Mouse (Mus musculus) spleen, postnatal 10 days (tissue): ENCODE measurements around the gene Prss22.
"Not testable (repeated sequence)": the region's sequence is repeated elsewhere in the genome, so short reads cannot be mapped to it uniquely, and the experiment has no call there.

Experiments used
- DNase-seq, 2 experiments: peaks; one replicate each; pipeline ENCODE4 v3.0.0; 2021 to 2022; ENCODE audit warnings: low spot score in 2 of 2

Prss22 gene

GRCm38 (mm10) chr17:23995421-23995820 is 2.5 kb downstream of the Prss22 start:
- DNase-seq, result no peak

- no peak for DNase-seq
These were observed 3.2 kb downstream of the Prss22 start for GRCm38 (mm10) chr17:23994667-23995066.

- DNase-seq, result peak; percentile 73 to 91
These were observed 4.1 kb downstream of the Prss22 start for GRCm38 (mm10) chr17:23993559-23994428.

DNA sequence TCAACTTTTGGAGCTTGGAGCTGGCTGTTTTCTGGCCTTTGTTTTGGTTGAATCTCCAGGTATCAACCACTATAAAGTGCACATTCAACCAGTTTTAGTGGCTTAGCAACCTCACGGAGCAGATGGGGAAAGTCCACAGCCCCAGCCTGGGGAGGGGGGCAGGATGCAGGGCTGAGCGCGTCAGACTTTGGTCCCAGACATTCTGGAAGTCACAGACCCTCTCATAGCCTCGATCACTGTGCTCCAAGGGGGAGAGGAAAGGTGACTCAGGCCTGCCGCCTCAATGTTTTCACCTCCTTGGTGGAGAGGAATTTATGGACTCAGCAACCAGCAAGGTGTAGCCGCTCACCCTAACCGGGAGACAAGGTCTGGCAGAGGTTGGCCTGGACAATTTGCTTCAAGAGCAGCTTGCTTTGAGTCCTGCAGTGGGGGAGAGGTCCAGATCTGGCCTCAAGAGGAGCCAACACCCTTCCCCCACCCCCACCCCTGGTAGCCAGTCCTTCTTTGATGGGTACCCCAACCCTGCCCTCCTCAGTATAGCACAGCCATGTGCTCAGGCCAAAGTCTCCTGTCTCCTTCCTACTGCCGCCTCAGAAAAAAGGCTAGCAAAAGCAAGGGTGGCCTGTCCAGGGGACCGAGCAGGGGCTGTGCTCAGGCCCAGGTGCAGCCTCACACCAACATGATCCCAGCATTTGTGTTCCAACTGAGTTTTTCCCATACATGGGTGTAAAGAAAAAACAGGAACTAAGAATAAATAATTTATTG is 4.9 kb downstream of the Prss22 start:
- no peak for DNase-seq

DNA sequence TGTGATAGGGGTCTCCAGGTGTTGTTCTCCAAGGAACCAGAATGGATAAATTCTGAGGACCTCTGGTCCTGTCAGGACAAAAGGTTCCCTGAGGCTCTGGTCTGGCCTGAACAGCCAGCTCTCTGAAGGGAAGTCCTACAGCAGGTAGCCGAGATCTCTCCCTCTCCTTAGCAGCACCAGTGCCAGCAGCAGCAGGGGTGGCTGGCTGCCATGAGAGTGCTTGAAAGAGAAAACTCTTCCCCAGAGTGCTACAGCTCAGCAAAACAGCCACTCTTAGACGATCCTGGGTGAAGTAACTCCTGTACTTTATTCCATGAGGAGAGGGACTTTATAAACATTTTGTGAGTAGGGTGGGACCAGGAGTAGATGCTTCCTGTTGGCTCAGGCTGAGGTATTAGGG is 8.1 kb downstream of the Prss22 start:
- no peak for DNase-seq

DNA sequence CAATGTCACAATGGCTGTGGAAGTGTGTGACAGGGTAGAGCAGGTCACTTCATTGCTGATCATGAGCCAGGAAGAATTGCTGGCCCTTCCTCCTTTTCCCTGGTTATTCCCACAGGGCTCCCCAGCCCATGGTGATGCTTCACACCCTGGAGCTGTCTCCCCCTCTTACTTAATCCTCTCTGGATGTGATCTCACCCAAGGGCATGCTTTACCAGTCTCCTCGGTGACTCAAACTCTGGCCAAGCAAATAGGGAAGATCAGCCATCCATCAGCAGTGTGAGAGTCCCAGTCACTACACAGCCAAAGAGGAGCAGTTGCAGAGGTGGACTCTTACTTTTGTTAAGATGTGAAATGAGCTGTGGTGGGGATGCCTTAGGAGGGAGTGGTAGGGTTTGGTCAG is 12.9 kb downstream of the Prss22 start:
- DNase-seq, result no peak

GRCm38 (mm10) chr17:23982912-23983311 is 15.0 kb downstream of the Prss22 start:
- no peak for DNase-seq

- DNase-seq, result no peak
These were observed 17.5 kb downstream of the Prss22 start, which contains the start of gene Prss30 for GRCm38 (mm10) chr17:23980297-23980909. Prss30 (minus strand) TSS chr17:23980566.

DNA sequence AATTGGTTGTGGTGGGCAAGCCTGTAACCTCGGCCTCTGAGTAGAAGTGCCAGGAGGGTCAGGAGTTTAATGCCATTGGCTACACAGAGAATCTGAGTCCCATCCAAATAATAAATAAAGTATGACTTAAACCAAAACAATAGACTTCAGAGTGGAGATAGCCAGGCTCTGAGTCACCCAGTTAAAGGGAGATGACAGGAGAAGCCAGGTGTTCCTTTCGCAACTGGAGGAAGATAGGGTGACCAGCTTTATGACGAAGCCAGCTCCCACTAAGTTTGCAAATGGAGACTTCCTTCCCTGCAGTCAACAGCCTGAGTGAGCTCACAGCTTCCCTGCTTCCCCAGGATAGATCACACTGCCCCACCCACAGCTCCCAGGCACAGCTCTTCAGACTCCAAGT is 18.4 kb downstream of the Prss22 start:
- DNase-seq, result no peak

- DNase-seq, result no peak
These were observed 21.2 kb downstream of the Prss22 start for GRCm38 (mm10) chr17:23976665-23977064.

DNA sequence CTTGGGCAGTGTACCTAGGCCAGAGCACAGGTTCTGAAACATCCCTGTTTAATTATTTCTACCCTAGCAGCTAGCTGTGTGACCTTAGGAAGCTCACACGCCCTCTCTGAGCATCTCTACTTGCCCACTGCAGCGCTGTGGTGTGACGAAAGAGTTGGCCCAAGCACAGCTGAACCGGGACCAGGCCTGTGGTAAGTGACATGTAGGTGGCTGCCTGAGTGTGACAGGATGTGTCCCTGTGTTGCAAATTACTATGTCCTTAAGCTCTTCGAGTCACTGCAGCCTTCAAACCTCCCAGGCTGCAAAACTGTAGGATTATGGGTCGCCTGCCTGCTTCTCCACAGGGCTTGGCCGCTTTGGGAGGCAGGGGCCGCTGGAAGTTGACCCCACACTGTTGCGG is 26.6 kb downstream of the Prss22 start:
- no peak for DNase-seq

DNA sequence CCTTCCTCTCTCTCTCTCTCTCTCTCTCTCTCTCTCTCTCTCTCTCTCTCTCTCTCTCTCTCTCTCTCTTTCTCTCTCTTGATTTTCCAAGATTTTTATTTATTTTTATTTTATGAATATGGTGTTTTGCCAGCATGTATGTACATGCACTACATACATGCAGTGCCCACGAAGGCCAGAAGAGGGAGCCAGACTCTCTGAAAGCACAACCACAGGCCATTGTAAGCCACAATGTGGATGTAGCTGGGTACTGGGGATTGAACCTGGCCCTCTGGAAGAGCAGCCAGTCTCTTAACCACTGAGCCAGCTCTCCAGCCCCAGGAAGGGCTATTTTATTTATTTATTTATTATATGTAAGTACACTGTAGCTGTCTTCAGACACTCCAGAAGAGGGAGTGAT is 28.7 kb downstream of the Prss22 start:
- DNase-seq, result peak; percentile 67 to 85

DNA sequence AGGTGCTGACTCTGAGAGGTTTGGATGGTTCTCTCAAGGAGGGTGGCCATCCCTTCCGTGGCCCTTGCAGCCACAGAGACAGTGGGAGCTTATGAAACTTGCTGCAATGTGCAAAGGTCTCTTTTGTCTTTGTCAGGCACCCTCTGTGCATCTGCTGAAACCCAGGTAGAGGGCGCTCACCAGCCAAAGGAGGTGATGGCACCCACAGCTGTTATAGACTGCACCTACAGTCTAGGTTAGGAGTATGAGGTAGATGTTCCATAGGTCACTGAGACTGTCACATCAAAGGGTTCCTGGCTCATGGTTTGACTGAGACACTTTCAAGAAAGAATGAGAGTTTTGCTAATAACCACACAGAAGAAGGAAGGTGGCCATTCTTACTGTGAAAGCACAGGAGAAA is 29.1 kb downstream of the Prss22 start:
- peak in 1 of 2 experiments; percentile 38 for DNase-seq

- no peak for DNase-seq
These were observed 31.1 kb downstream of the Prss22 start for GRCm38 (mm10) chr17:23966658-23967401.

DNA sequence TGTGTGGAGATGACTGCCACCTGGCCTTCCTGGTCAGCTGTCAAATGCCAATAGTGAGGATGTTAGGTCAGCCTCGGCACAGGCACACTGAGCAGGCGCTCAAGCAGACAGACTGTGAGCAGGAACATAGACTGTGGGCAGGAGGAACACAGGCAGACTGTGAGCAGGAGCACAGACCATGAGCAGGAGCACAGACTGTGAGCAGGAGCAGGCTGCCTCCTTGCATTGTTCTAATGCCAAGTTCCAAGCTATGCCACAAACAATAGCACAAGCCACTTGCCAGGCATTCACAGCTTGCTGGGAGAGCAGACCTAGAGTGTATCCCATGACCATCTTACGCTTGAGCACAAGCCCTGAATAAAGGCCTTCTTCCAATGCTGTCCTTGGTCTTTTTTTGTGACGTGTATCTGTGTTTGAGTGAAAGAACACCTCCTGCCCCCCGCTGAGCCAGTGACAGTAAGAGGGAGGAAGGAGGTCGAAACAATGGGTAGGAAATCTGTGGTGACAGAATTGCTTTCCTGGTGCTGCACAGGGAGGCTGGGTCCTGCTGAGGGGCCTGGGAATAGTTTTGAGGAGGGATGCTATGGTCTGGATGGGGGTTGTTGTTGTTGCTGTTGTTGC is 32.0 kb downstream of the Prss22 start:
- DNase-seq, result no peak

DNA sequence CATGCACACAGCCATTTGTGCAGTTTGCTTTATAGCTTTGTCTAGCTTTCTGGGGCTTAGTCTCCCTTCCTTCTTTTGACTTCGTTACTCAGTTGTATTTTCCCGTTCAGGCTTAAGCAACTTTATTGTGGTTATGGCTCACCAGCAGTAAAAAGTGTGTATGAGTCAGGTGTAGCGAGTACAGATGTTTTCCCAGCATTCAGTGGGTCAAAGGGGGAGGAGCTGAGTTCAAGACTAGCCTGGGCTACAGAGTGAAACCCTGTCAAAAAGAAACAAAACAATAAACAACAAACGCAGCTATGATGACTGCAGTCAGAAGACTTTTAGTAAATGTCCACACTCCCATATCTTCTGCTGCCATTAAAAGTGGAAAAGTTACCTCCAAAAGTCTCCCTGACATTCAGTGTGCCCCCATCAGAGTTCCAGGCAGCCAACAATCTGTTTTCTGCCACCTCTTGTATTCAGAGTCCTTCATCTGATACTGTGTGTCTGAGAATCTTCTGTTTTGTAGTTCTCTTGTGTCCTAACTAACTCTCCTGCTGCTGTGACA is 36.3 kb downstream of the Prss22 start:
- no peak for DNase-seq

DNA sequence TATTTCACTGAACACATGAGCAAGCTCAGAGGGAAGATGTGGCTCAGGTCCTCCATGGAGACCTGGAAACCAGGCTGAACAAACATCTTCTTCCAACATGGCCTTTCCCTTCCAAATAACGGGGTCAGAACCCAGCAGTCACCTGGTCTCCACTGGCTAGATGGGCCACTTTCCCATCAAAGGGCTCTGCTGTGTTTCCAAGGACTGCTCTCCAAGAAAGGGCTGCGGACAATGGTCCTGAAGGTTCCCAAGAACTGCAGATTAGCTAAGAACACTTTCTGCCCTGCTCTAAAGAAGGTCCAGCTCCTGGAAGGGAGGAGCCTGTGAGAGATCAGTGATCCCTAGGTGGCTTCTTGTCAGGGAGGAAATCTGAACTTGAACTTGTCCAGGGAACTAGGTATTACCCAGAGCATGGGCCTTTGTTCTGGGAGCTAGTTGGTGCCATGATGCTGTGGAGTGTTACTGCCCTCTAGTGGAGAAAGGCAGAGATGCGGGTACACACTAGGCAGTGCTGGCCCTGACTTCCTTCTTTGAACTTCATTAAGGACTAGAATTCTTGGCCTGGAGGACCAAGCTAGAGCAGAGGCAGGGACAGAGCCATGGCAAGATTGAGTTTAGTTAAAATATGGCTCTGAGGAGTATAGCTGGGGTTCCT is 37.7 kb downstream of the Prss22 start:
- peak; percentile 38 to 72 for DNase-seq

GRCm38 (mm10) chr17:23955174-23955573 is 42.7 kb downstream of the Prss22 start, which contains the start of gene Sbpl:
Sbpl (minus strand) TSS chr17:23955274.
- DNase-seq, result no peak

- not testable (repeated sequence) for DNase-seq
These were observed 47.1 kb downstream of the Prss22 start for GRCm38 (mm10) chr17:23950828-23951227.

GRCm38 (mm10) chr17:23949068-23949467 is 48.8 kb downstream of the Prss22 start:
- no peak for DNase-seq
